Mouse (Mus musculus) embryonic fibroblast, embryonic 13.5 days (primary cell): ENCODE measurements around the gene Rnasek.

Experiments
- CTCF ChIP-seq: IDR thresholded peaks from 2 replicates; pipeline ENCODE4 v1.5.1; 2011; ENCODE audit warnings: mild to moderate bottlenecking, control low read depth, low read length, moderate library complexity, borderline replicate concordance; ENCODE audit not compliant: insufficient read depth
- POLR2A ChIP-seq: IDR thresholded peaks from 2 replicates; pipeline ENCODE4 v1.6.1; 2011; ENCODE audit warnings: low read depth, mild to moderate bottlenecking, control low read depth, low read length, moderate library complexity

GRCm38 (mm10) chr11:70189319-70190134 is 50.1 kb downstream of the Rnasek start:
- TF ChIP-seq POLR2A (no peak), CTCF (no peak)
